Mouse (Mus musculus): Measurements from ENCODE around the gene Abca16. TPM values are rescaled to one million over a fixed set of nuclear protein-coding genes. Genes with fewer than 3 reads are reported as not detected.
A peak's percentile ranks its signal among the peaks of the same experiment; 100 is the strongest.

Abca16 gene
- total and polyA plus RNA-seq, 3 experiments = not detected

DNA sequence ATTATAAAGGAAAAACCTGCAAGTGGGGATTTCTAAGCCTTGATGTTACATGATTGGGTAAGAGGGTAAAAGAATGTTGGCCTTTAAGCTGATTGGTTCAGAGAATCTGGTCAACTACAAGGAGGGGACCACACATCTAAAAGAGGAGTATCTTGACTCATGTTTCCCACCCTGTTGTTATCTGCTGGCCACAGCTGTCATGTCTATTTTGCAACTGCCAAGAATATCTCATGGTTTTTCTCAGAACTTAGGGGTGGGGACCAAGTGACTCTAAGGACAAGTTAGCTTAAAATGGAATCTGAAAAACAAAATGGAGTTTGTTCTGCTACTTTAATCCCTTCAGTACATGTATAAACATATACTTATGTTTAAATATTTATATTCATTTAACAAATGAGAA is 22.0 kb downstream of the Abca16 start (continued):
- no peak for TF ChIP-seq POLR2A (IDR thresholded peaks at IDR 0.05; ENCODE audit: control insufficient read depth in 1 of 2, insufficient read depth in 1 of 2, low read depth in 1 of 2, low read length in 2 of 2, poor library complexity in 1 of 2)
- TF ChIP-seq TBP (IDR thresholded peaks at IDR 0.05; ENCODE audit: low read depth, low read length) = no peak
- TF ChIP-seq MAX (IDR thresholded peaks at IDR 0.05; ENCODE audit: low read length) = peak; percentile 41; the same call in 1 of the 2 replicates
- TF ChIP-seq ZNF384 (IDR thresholded peaks at IDR 0.05; ENCODE audit: low read depth, low read length) = no peak
- TF ChIP-seq GABPA (IDR thresholded peaks at IDR 0.05; ENCODE audit: low read depth, low read length) = no peak
- no peak for TF ChIP-seq POLR2AphosphoS2 (IDR thresholded peaks at IDR 0.05; ENCODE audit: low read length)
- peak; percentile 72 for TF ChIP-seq SIN3A (IDR thresholded peaks at IDR 0.05; ENCODE audit: low read length)
- TF ChIP-seq EP300 (IDR thresholded peaks at IDR 0.05; ENCODE audit: low read depth in 1 of 2, low read length in 2 of 2) = peak; percentile 89 to 96
- 0 out of 2 replicates have a peak, but pooled peaks have one; percentile 19 for TF ChIP-seq BHLHE40 (IDR thresholded peaks at IDR 0.05; ENCODE audit: borderline replicate concordance, low read depth, low read length)
- no peak for TF ChIP-seq ZMIZ1 (IDR thresholded peaks at IDR 0.05; ENCODE audit: low read depth, low read length)
- peak; percentile 29; the same call in 1 of the 2 replicates for TF ChIP-seq JUND (IDR thresholded peaks at IDR 0.05; ENCODE audit: low read depth, low read length)
- peak; percentile 94 for TF ChIP-seq ETS1 (IDR thresholded peaks at IDR 0.05; ENCODE audit: low read depth, low read length)
- no peak for TF ChIP-seq NELFE (IDR thresholded peaks at IDR 0.05; ENCODE audit: low read depth, low read length)
- TF ChIP-seq MYC (IDR thresholded peaks at IDR 0.05; ENCODE audit: low read depth, low read length) = no peak
- no peak for TF ChIP-seq SMC3 (IDR thresholded peaks at IDR 0.05; ENCODE audit: low read depth, low read length)

DNA sequence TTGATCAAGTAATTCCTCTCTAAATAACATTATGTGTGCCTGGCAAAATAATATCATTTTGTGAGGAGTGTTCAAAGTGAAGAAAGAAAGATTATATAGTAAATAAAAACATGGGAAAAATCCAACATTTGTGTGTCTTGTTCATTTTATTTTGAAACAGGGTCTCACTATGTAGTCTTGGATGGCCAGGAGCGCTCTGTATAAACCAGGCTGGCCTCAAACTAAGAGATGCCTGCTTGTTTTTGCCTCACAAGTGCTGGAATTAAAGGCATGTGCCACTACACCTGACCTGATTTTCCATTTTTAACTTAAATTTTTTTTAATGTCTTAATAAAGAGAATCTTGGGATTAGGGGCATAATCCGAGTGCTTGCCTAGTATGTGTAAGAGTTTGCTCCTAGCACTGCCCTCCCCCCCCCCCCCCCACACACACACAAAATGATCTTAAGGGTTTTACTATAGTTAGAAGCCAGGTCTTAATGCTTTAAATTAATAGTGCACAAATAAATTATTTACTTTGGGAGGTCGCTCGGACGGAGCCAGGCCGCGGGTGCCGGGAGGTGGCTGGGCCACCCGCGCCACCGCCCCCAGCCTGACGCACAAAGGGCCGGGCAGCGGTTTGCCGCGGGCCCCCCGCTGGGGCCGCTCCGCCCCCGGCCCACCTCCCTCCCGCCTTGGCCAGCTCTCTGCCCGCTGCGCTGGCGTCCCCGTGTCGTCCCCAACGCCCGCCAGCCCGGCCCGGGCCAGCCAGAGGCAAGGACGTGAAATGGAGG is 94.6 kb downstream of the Abca16 start:
- Histone ChIP-seq H3K4me1 (ENCODE audit: control insufficient read depth in 1 of 2, insufficient read depth in 2 of 2, low read length in 2 of 2) (no peaks in the 10 kb centered on the region), H3K27ac (ENCODE audit: control insufficient read depth, low read depth, low read length) (no peak overlapping the region), H3K9ac (ENCODE audit: control insufficient read depth, low read depth, low read length, poor library complexity, severe bottlenecking) (no peak overlapping the region), H3K9me3 (replicated peaks; ENCODE audit: insufficient read depth, low read length) (no peaks in the 10 kb centered on the region), H3K27me3 (ENCODE audit: control insufficient read depth in 1 of 2, insufficient read depth in 2 of 2, low read length in 2 of 2) (no peaks in the 10 kb centered on the region), H3K4me3 (ENCODE audit: control insufficient read depth in 1 of 2, insufficient read depth in 1 of 2, low read depth in 2 of 2, low read length in 2 of 2) (no peak overlapping the region), H3K79me2 (ENCODE audit: control insufficient read depth, insufficient read depth, low read length, poor library complexity) (no peaks in the 10 kb centered on the region), H3K36me3 (ENCODE audit: control insufficient read depth in 1 of 2, insufficient read depth in 2 of 2, low read length in 2 of 2) (no peaks in the 10 kb centered on the region)
- DNase-seq (ENCODE audit: low read depth, low spot score) = no peak
- TF ChIP-seq MEF2A (IDR thresholded peaks at IDR 0.05; ENCODE audit: extremely low read depth, insufficient replicate concordance, low read depth, low read length, poor library complexity, severe bottlenecking) (no peak), ZC3H11A (IDR thresholded peaks at IDR 0.05; ENCODE audit: low read depth, low read length) (no peak), MYB (IDR thresholded peaks at IDR 0.05; ENCODE audit: low read depth, low read length) (no peak), MYC (IDR thresholded peaks at IDR 0.05; ENCODE audit: low read depth, low read length) (no peak)

DNA sequence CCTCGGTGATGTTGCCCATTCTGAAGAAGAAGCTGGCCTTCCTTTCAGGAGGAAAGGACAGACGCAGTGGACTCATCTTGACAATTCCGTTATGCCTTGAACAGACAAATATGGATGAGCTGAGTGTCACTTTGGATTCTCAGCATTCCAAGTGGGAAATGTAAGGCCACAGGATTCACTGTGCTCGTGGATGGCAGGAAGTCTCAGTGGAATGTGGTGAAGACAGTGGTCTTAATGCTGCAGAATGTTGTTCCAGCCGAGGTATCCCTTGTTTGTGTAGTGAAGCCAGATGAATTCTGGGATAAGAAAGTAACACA is 95.2 kb downstream of the Abca16 start:
- Histone ChIP-seq H3K4me1 (ENCODE audit: control insufficient read depth in 1 of 2, insufficient read depth in 2 of 2, low read length in 2 of 2) (no peaks in the 10 kb centered on the region), H3K27me3 (ENCODE audit: control insufficient read depth in 1 of 2, insufficient read depth in 2 of 2, low read length in 2 of 2) (no peaks in the 10 kb centered on the region), H3K27ac (ENCODE audit: control insufficient read depth, low read depth, low read length) (no peak overlapping the region), H3K9me3 (replicated peaks; ENCODE audit: insufficient read depth, low read length) (no peaks in the 10 kb centered on the region), H3K36me3 (ENCODE audit: control insufficient read depth in 1 of 2, insufficient read depth in 2 of 2, low read length in 2 of 2) (no peaks in the 10 kb centered on the region), H3K4me3 (ENCODE audit: control insufficient read depth in 1 of 2, insufficient read depth in 1 of 2, low read depth in 2 of 2, low read length in 2 of 2) (no peak overlapping the region), H3K79me2 (ENCODE audit: control insufficient read depth, insufficient read depth, low read length, poor library complexity) (no peaks in the 10 kb centered on the region), H3K9ac (ENCODE audit: control insufficient read depth, low read depth, low read length, poor library complexity, severe bottlenecking) (no peak overlapping the region)
- DNase-seq (ENCODE audit: low read depth, low spot score) = no peak
- TF ChIP-seq POLR2A (IDR thresholded peaks at IDR 0.05; ENCODE audit: control insufficient read depth in 1 of 2, insufficient read depth in 1 of 2, low read depth in 1 of 2, low read length in 2 of 2, poor library complexity in 1 of 2) = no peak
- TF ChIP-seq BHLHE40 (IDR thresholded peaks at IDR 0.05; ENCODE audit: borderline replicate concordance, low read depth, low read length) = no peak
- no peak for TF ChIP-seq POLR2AphosphoS2 (IDR thresholded peaks at IDR 0.05; ENCODE audit: low read length)
- no peak for TF ChIP-seq ZKSCAN1 (IDR thresholded peaks at IDR 0.05; ENCODE audit: low read depth, low read length)
- no peak for TF ChIP-seq HCFC1 (IDR thresholded peaks at IDR 0.05; ENCODE audit: low read depth, low read length)
- no peak for TF ChIP-seq TAL1 (IDR thresholded peaks at IDR 0.05; ENCODE audit: low read length)
- no peak for TF ChIP-seq ETS1 (IDR thresholded peaks at IDR 0.05; ENCODE audit: low read depth, low read length)
- TF ChIP-seq KAT2A (conservative IDR thresholded peaks at IDR 0.05; ENCODE audit: low read depth, low read length) = no peak
- no peak for TF ChIP-seq MAFK (IDR thresholded peaks at IDR 0.05; ENCODE audit: borderline replicate concordance, low read depth, low read length)
- TF ChIP-seq RCOR1 (IDR thresholded peaks at IDR 0.05; ENCODE audit: low read depth, low read length) = no peak
- TF ChIP-seq E2F4 (IDR thresholded peaks at IDR 0.05; ENCODE audit: borderline replicate concordance, low read depth, low read length) = no peak

Measured in MEL (cell line).